Mouse (Mus musculus): Measurements from ENCODE around the gene Mtor. TPM values are rescaled to one million over a fixed set of nuclear protein-coding genes. Genes with fewer than 3 reads are reported as not detected.

Gene Mtor
- total and polyA plus RNA-seq, 2 experiments from 2014 or later = 20.5 to 31.2 TPM

- TF ChIP-seq CTCF (IDR thresholded peaks at IDR 0.05; ENCODE audit: low read depth) (no peak), EP300 (IDR thresholded peaks at IDR 0.05; ENCODE audit: low read depth) (no peak)
- WGBS = 93% methylated on average over 5 of the region's 5 CpGs
- Histone ChIP-seq H3K36me3 (replicated peaks; ENCODE audit: control insufficient read depth, insufficient read depth, low read length) (peaks cover 96% of the 10 kb centered on the region), H3K9ac (replicated peaks; ENCODE audit: low read depth, low read length) (no peak overlapping the region), H3K27me3 (ENCODE audit: control insufficient read depth, insufficient read depth, low read length) (no peaks in the 10 kb centered on the region), H3K4me1 (ENCODE audit: control insufficient read depth, insufficient read depth) (no peaks in the 10 kb centered on the region), H3K27ac (ENCODE audit: low read depth) (no peak overlapping the region), H3K4me3 (ENCODE audit: low read depth, low read length) (no peak overlapping the region), H3K9me3 (replicated peaks; ENCODE audit: control insufficient read depth, low read length) (no peaks in the 10 kb centered on the region), H3K4me2 (ENCODE audit: low read depth, low read length) (no peak overlapping the region)
- DNase-seq (ENCODE audit: low spot score) = no peak
- ATAC-seq (ENCODE audit: insufficient read depth, low read depth) = no peak
Measured at GRCm38 (mm10) chr4:148466511-148467079, 18.2 kb downstream of the Mtor start.

GRCm38 (mm10) chr4:148468396-148468795 lies 20.0 kb downstream of the Mtor start:
- Histone ChIP-seq H3K4me2 (ENCODE audit: low read depth, low read length) (no peak overlapping the region), H3K9me3 (replicated peaks; ENCODE audit: control insufficient read depth, low read length) (no peaks in the 10 kb centered on the region), H3K4me1 (ENCODE audit: control insufficient read depth, insufficient read depth) (no peaks in the 10 kb centered on the region), H3K27ac (ENCODE audit: low read depth) (no peak overlapping the region), H3K36me3 (replicated peaks; ENCODE audit: control insufficient read depth, insufficient read depth, low read length) (peaks cover 96% of the 10 kb centered on the region), H3K27me3 (ENCODE audit: control insufficient read depth, insufficient read depth, low read length) (no peaks in the 10 kb centered on the region), H3K4me3 (ENCODE audit: low read depth, low read length) (no peak overlapping the region), H3K9ac (replicated peaks; ENCODE audit: low read depth, low read length) (no peak overlapping the region)
- no peak for TF ChIP-seq EP300 (IDR thresholded peaks at IDR 0.05; ENCODE audit: low read depth)
- TF ChIP-seq CTCF (IDR thresholded peaks at IDR 0.05; ENCODE audit: low read depth) = no peak
- ATAC-seq (ENCODE audit: insufficient read depth, low read depth) (no peak), DNase-seq (ENCODE audit: low spot score) (no peak)
- WGBS = 88% methylated on average over 10 of the region's 10 CpGs

- 85% methylated on average over 11 of the region's 11 CpGs for WGBS
- peaks cover 90% of the 10 kb centered on the region for H3K36me3 ChIP-seq (replicated peaks; ENCODE audit: control insufficient read depth, insufficient read depth, low read length)
- no peaks in the 10 kb centered on the region for H3K27me3 ChIP-seq (ENCODE audit: control insufficient read depth, insufficient read depth, low read length)
- ATAC-seq (ENCODE audit: insufficient read depth, low read depth) (no peak), DNase-seq (ENCODE audit: low spot score) (no peak)
- no peak for TF ChIP-seq CTCF (IDR thresholded peaks at IDR 0.05; ENCODE audit: low read depth)
- no peak for TF ChIP-seq EP300 (IDR thresholded peaks at IDR 0.05; ENCODE audit: low read depth)
- H3K27ac ChIP-seq (ENCODE audit: low read depth) = 0 out of 2 replicates have a peak overlapping the region, but pooled peaks have one; percentile 51
- H3K4me1 ChIP-seq (ENCODE audit: control insufficient read depth, insufficient read depth) = no peaks in the 10 kb centered on the region
- no peak overlapping the region for H3K4me3 ChIP-seq (ENCODE audit: low read depth, low read length)
- no peak overlapping the region for H3K4me2 ChIP-seq (ENCODE audit: low read depth, low read length)
- no peaks in the 10 kb centered on the region for H3K9me3 ChIP-seq (replicated peaks; ENCODE audit: control insufficient read depth, low read length)
- H3K9ac ChIP-seq (replicated peaks; ENCODE audit: low read depth, low read length) = no peak overlapping the region
Measured at GRCm38 (mm10) chr4:148469487-148470252, 21.3 kb downstream of the Mtor start.

GRCm38 (mm10) chr4:148471363-148471806 lies 23.0 kb downstream of the Mtor start:
- no peaks in the 10 kb centered on the region for H3K27me3 ChIP-seq (ENCODE audit: control insufficient read depth, insufficient read depth, low read length)
- no peak for DNase-seq (ENCODE audit: low spot score)
- WGBS = 89% methylated on average over 10 of the region's 10 CpGs
- H3K4me2 ChIP-seq (ENCODE audit: low read depth, low read length) = no peak overlapping the region
- H3K9me3 ChIP-seq (replicated peaks; ENCODE audit: control insufficient read depth, low read length) = no peaks in the 10 kb centered on the region
- TF ChIP-seq CTCF (IDR thresholded peaks at IDR 0.05; ENCODE audit: low read depth) (no peak), EP300 (IDR thresholded peaks at IDR 0.05; ENCODE audit: low read depth) (no peak)
- no peak overlapping the region for H3K9ac ChIP-seq (replicated peaks; ENCODE audit: low read depth, low read length)
- H3K27ac ChIP-seq (ENCODE audit: low read depth) = no peak overlapping the region
- no peak overlapping the region for H3K4me3 ChIP-seq (ENCODE audit: low read depth, low read length)
- H3K4me1 ChIP-seq (ENCODE audit: control insufficient read depth, insufficient read depth) = no peaks in the 10 kb centered on the region
- ATAC-seq (ENCODE audit: insufficient read depth, low read depth) = no peak
- peaks cover 91% of the 10 kb centered on the region for H3K36me3 ChIP-seq (replicated peaks; ENCODE audit: control insufficient read depth, insufficient read depth, low read length)

- Histone ChIP-seq H3K36me3 (replicated peaks; ENCODE audit: control insufficient read depth, insufficient read depth, low read length) (peaks cover 93% of the 10 kb centered on the region), H3K4me1 (ENCODE audit: control insufficient read depth, insufficient read depth) (no peaks in the 10 kb centered on the region), H3K27ac (ENCODE audit: low read depth) (no peak overlapping the region), H3K27me3 (ENCODE audit: control insufficient read depth, insufficient read depth, low read length) (no peaks in the 10 kb centered on the region), H3K4me2 (ENCODE audit: low read depth, low read length) (no peak overlapping the region), H3K9me3 (replicated peaks; ENCODE audit: control insufficient read depth, low read length) (no peaks in the 10 kb centered on the region), H3K4me3 (ENCODE audit: low read depth, low read length) (no peak overlapping the region), H3K9ac (replicated peaks; ENCODE audit: low read depth, low read length) (no peak overlapping the region)
- TF ChIP-seq CTCF (IDR thresholded peaks at IDR 0.05; ENCODE audit: low read depth) (no peak), EP300 (IDR thresholded peaks at IDR 0.05; ENCODE audit: low read depth) (no peak)
- ATAC-seq (ENCODE audit: insufficient read depth, low read depth) = no peak
- DNase-seq (ENCODE audit: low spot score) = no peak
- WGBS = 91% methylated on average over 8 of the region's 8 CpGs
Measured at GRCm38 (mm10) chr4:148472436-148473174, 24.2 kb downstream of the Mtor start.
